1 mouse cellular context compared by ENCODE assay signal in the genomic region with DNA sequence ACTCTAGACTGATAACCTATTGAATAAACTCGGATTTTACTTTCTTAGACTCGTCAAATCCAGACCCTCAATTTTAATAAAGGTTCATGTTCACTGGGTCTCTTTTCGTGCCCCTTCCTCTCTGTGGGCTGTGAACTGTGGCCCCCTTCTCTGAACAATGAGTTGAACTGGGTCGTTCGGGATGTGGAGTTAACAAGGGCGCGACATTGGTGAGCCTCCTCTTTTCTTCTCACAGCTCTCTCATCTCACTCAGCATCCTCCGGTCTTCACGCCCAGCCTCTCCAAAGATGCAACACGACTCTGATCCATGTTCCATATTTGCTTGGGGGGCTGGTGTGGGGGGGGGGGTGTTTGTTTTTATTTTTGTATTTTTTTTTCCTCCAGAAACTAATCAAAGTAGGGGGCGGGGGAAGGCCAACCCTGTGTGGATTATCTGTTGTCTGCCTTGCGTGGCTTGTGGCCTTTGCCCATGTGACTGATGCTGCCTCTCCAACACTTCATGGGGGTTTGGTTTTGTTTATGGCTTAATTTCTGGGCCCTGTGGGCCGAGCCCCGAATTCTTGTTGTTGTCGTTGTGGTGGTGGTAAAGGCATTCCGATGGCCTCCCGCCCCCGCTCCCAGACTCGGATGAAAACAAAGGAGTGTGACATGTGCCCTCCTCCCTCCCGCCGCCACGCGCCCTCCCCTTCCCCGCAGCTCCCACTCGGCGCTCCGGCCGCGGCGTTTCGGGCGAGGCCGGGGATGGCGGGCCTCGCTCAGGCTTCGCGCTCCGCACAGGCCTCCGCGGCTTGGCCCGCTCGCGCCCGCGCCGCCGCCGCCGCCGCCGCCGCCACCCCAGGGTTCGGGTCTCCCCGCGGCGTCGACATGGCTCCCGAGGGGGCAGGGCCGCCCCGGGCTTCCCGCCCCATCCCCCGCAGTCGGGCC.
TF ChIP-seq lines count a peak whose summit lies in the region.

No protein-coding gene starts in this region.

TF ChIP-seq in CH12.LX, 34 proteins besides CTCF, POLR2A, EP300 and RAD21:
- TF ChIP-seq SIN3A (IDR thresholded peaks at IDR 0.05; ENCODE audit: low read length), result peak; percentile 23; the same call in 1 of the 2 replicates
- TF ChIP-seq MEF2A (IDR thresholded peaks at IDR 0.05; ENCODE audit: borderline replicate concordance, low read depth, low read length), result no peak
- TF ChIP-seq E2F4 (IDR thresholded peaks at IDR 0.05; ENCODE audit: insufficient replicate concordance, low read depth, low read length), result no peak
- TF ChIP-seq RCOR1 (conservative IDR thresholded peaks at IDR 0.05; ENCODE audit: low read depth, low read length), result no peak
- peak; percentile 72 for TF ChIP-seq MXI1 (IDR thresholded peaks at IDR 0.05; ENCODE audit: low read depth, low read length)
- no peak; the same call in 1 of the 2 replicates for TF ChIP-seq MAX (IDR thresholded peaks at IDR 0.05; ENCODE audit: low read length)
- no peak for TF ChIP-seq ZMIZ1 (IDR thresholded peaks at IDR 0.05; ENCODE audit: low read depth, low read length)
- TF ChIP-seq ETS1 (conservative IDR thresholded peaks at IDR 0.05; ENCODE audit: low read depth, low read length), result no peak
- no peak; the same call in 1 of the 2 replicates for TF ChIP-seq NRF1 (IDR thresholded peaks at IDR 0.05; ENCODE audit: low read depth, low read length)
- no peak for TF ChIP-seq TBP (conservative IDR thresholded peaks at IDR 0.05; ENCODE audit: low read depth, low read length)
- no peak for TF ChIP-seq KAT2A (IDR thresholded peaks at IDR 0.05; ENCODE audit: insufficient replicate concordance, low read length)
- TF ChIP-seq JUN (IDR thresholded peaks at IDR 0.05; ENCODE audit: insufficient read depth, low read depth, low read length), result no peak
- TF ChIP-seq USF1 (IDR thresholded peaks at IDR 0.05; ENCODE audit: low read depth, low read length), result peak; percentile 5; the same call in 1 of the 2 replicates
- 0 out of 2 replicates have a peak, but pooled peaks have one; percentile 61 for TF ChIP-seq MYC (IDR thresholded peaks at IDR 0.05; ENCODE audit: low read depth, low read length)
- TF ChIP-seq JUND (conservative IDR thresholded peaks at IDR 0.05; ENCODE audit: low read depth, low read length), result no peak
- TF ChIP-seq CHD1 (IDR thresholded peaks at IDR 0.05; ENCODE audit: low read depth, low read length), result no peak
- TF ChIP-seq MAFK (IDR thresholded peaks at IDR 0.05; ENCODE audit: insufficient replicate concordance, low read length), result no peak
- TF ChIP-seq ELF1 (IDR thresholded peaks at IDR 0.05; ENCODE audit: low read depth, low read length), result no peak
- no peak for TF ChIP-seq TCF12 (IDR thresholded peaks at IDR 0.05; ENCODE audit: low read depth, low read length)
- TF ChIP-seq HCFC1 (IDR thresholded peaks at IDR 0.05; ENCODE audit: low read depth, low read length), result no peak
- no peak for TF ChIP-seq ZC3H11A (IDR thresholded peaks at IDR 0.05; ENCODE audit: low read depth, low read length)
- no peak for TF ChIP-seq ZKSCAN1 (IDR thresholded peaks at IDR 0.05; ENCODE audit: borderline replicate concordance, low read depth, low read length)
- TF ChIP-seq NELFE (IDR thresholded peaks at IDR 0.05; ENCODE audit: low read depth, low read length), result no peak
- no peak; the same call in 1 of the 2 replicates for TF ChIP-seq CHD2 (IDR thresholded peaks at IDR 0.05; ENCODE audit: low read length)
- TF ChIP-seq GABPA (IDR thresholded peaks at IDR 0.05; ENCODE audit: insufficient replicate concordance, low read depth, low read length), result no peak
- no peak for TF ChIP-seq USF2 (conservative IDR thresholded peaks at IDR 0.05; ENCODE audit: low read depth, low read length)
- TF ChIP-seq BHLHE40 (IDR thresholded peaks at IDR 0.05; ENCODE audit: low read depth, low read length), result no peak
